Mouse (Mus musculus) C2C12 (cell line): ENCODE measurements around the gene Tex45.

Experiments used
- CEBPB ChIP-seq: IDR thresholded peaks from one replicate; pipeline ENCODE4 v1.6.1; 2011; ENCODE audit warnings: low read depth, mild to moderate bottlenecking, control low read depth, moderate library complexity
- CTCF ChIP-seq: IDR thresholded peaks from one replicate; pipeline ENCODE4 v1.5.1; 2011; ENCODE audit not compliant: control insufficient read depth, insufficient read depth, insufficient read length
- FOSL1 ChIP-seq: IDR thresholded peaks from one replicate; pipeline ENCODE4 v1.8.0; 2011; ENCODE audit warnings: mild to moderate bottlenecking, low read length; ENCODE audit not compliant: poor library complexity, insufficient read depth, severe bottlenecking
- MAX ChIP-seq: IDR thresholded peaks from one replicate; pipeline ENCODE4 v1.6.1; 2011; ENCODE audit warnings: mild to moderate bottlenecking, control low read depth
- MYOD1 ChIP-seq: IDR thresholded peaks from one replicate; pipeline ENCODE4 v1.6.1; 2011; ENCODE audit warnings: low read depth; ENCODE audit not compliant: control insufficient read depth, insufficient read length
- MYOG ChIP-seq: IDR thresholded peaks from one replicate; pipeline ENCODE4 v1.6.1; 2011; ENCODE audit not compliant: control insufficient read depth, insufficient read length; ENCODE audit errors: extremely low read depth
- USF1 ChIP-seq: IDR thresholded peaks from one replicate; pipeline ENCODE4 v1.6.1; 2011; ENCODE audit warnings: low read depth, mild to moderate bottlenecking, control low read depth, moderate library complexity

DNA sequence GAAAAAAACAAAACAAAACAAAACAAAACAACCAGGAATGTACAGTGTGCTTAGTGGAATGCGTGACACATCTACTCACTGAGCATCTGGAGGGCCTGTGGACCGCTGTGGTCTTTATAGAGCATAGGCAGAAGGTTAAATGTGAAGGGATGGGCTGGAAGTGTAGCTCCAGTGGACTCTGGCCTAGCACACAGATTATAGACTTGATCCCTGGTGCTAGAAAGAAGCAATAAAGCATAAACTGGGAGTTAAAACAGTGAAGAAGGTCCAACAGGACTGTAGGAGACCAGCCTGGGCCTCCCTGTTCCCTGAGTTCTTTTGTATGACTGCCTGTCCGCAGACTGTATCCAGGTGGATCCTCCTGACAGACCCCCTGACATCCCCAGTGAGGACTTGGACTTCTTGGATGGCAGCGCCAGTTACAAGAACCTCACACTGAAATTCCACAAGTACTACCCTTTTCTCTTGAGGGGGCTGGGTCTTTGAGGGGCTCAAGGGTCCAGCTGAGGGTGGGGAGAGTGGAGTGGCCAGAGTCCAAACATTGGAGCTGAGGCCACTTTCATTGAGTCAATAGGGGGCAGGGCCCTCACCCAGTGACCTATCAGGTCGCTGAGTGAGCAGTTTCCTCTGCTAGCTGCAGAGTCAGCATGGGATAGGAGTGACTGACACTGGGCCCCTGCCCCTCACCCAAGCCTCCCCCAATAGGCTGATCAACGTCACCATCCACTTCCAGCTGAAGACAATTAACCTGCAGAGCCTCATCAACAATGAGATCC lies 37.5 kb downstream of the Tex45 start:
- TF ChIP-seq CEBPB = no peak
- no peak for TF ChIP-seq CTCF
- no peak for TF ChIP-seq MYOG
- no peak for TF ChIP-seq USF1
- no peak for TF ChIP-seq MYOD1
- no peak for TF ChIP-seq MAX
- no peak for TF ChIP-seq FOSL1
